Mouse (Mus musculus) small intestine, adult 2 months (tissue): ENCODE measurements around the gene Opa3.

Experiments used
- CTCF ChIP-seq: fragments of 200-500 bp; IDR thresholded peaks from 2 replicates; pipeline ENCODE4 v1.5.1; 2012; ENCODE audit warnings: low read depth, mild to moderate bottlenecking, control low read depth, inconsistent platforms, low read length, moderate library complexity, mixed read lengths; ENCODE audit not compliant: insufficient replicate concordance, insufficient read length; ENCODE audit errors: extremely low read depth
- POLR2A ChIP-seq: fragments of 200-500 bp; IDR thresholded peaks from 2 replicates; pipeline ENCODE4 v1.6.1; 2012; ENCODE audit warnings: low read depth, mild to moderate bottlenecking, control low read depth, inconsistent platforms, low read length, moderate library complexity

DNA sequence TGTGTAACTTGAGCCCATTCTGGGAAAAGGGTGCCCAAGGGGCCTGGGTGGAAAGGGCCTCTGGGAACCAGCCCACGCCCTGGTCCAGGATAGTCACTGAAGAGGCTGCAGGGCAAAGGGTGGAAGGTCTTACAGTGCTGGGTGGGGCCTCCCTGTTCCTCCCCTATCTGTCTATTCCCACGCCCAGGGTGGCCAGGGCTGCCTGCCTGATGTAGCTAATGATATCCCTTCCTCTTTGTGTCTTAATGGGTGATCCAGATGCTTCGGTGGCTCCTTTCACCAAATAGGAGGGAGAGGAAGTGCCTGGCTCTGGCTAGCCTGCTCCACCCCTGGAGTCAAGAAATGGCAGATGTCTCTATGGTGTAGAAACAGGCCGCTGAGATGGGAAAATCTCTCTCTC is 3.2 kb upstream of the Opa3 start:
- TF ChIP-seq POLR2A (no peak), CTCF (no peak)
